Mouse (Mus musculus) stomach, postnatal 0 days (tissue): Measurements from ENCODE around the gene Atp6v1g3. TPM values are rescaled to one million over a fixed set of nuclear protein-coding genes. Genes with fewer than 3 reads are reported as not detected.

Source experiments
- ATAC-seq: fragments of 200-750 bp; cut with Nextera tagmentation; 2 replicates; pipeline ENCODE4 v1.8.0; 2017; ENCODE audit not compliant: low FRiP score, low TSS enrichment
- DNase-seq: peaks from one replicate; pipeline ENCODE4 v3.0.0-alpha.2; 2016; ENCODE audit warnings: low spot score
- H3K27ac ChIP-seq: fragments of 300-500 bp; sonication (generic); replicated peaks from 2 replicates; pipeline ENCODE4 v1.5.1; 2014; ENCODE audit warnings: mild to moderate bottlenecking, control low read depth
- H3K27me3 ChIP-seq: fragments of 300-500 bp; sonication (generic); 2 replicates; pipeline ENCODE4 v1.6.1; 2014; ENCODE audit warnings: low read length; ENCODE audit not compliant: control insufficient read depth, insufficient read depth
- H3K36me3 ChIP-seq: fragments of 300-500 bp; sonication (generic); 2 replicates; pipeline ENCODE4 v1.6.1; 2014; ENCODE audit warnings: low read length, mixed read lengths; ENCODE audit not compliant: control insufficient read depth, insufficient read depth
- H3K4me1 ChIP-seq: fragments of 300-500 bp; sonication (generic); replicated peaks from 2 replicates; pipeline ENCODE4 v1.6.1; 2014; ENCODE audit warnings: antibody characterized with exemption; ENCODE audit not compliant: control insufficient read depth, insufficient read depth
- H3K4me2 ChIP-seq: fragments of 300-500 bp; sonication (generic); replicated peaks from 2 replicates; pipeline ENCODE4 v1.6.1; 2014; ENCODE audit warnings: low read depth, mild to moderate bottlenecking, control low read depth, moderate library complexity
- H3K4me3 ChIP-seq: fragments of 300-500 bp; sonication (generic); 2 replicates; pipeline ENCODE4 v1.5.1; 2014; ENCODE audit warnings: low read depth, low read length, control low read depth
- H3K9ac ChIP-seq: fragments of 300-500 bp; sonication (generic); 2 replicates; pipeline ENCODE4 v1.6.1; 2014; ENCODE audit warnings: mild to moderate bottlenecking, low read length, control low read depth, mixed read lengths
- H3K9me3 ChIP-seq: fragments of 300-500 bp; sonication (generic); 2 replicates; pipeline ENCODE4 v1.6.1; 2016; ENCODE audit warnings: low read length; ENCODE audit not compliant: control insufficient read depth
- CTCF ChIP-seq: IDR thresholded peaks from 2 replicates; pipeline ENCODE4 v1.5.1; 2016; ENCODE audit warnings: antibody characterized with exemption, low read depth, mild to moderate bottlenecking, moderate library complexity
- EP300 ChIP-seq: optimal IDR thresholded peaks from 2 replicates; pipeline ENCODE3; 2016; ENCODE audit warnings: antibody characterized with exemption
- WGBS: fragments of 180-500 bp; shearing (Covaris S2); extraction: QIAGEN DNeasy Blood & Tissue Kit; methylation state at CpG from one replicate; pipeline ENCODE4 v1.1.7; 2014; 5-methylcytosine and 5-hydroxymethylcytosine counted together
- polyA plus RNA-seq: library from polyadenylated mRNA; unstranded; fragments of >200 nt; fragmentation: Nextera tagmentation; extraction: Ambion mirVana; gene quantifications from 2 replicates; pipeline ENCODE4 v1.2.1, GENCODE M21; 2015

Gene Atp6v1g3
- polyA plus RNA-seq, 1 experiment from 2014 or later: not detected

DNA sequence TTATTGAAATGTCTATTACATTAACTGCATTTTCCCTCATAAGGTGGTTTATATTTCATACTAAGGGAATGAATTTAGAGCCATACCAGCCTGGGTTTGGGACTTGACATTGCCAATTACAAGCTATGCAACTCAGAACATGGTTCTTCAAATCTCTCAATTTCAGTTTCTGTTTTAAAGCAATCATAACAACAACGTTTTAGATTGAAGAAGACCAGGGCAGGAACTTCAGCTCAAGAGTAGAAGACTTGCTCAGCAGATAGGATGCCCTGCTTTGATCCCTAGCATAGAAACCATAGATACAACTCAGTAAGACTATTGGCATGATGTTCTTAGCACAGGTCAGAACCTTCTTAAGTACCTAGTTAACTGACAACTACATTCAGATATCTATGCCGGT, 63.9 kb downstream of the Atp6v1g3 start:
- WGBS: 82% methylated on average over 2 of the region's 2 CpGs
- no peaks in the 10 kb centered on the region for H3K27me3 ChIP-seq
- H3K4me2 ChIP-seq: no peak overlapping the region
- H3K4me1 ChIP-seq: no peaks in the 10 kb centered on the region
- H3K36me3 ChIP-seq: no peaks in the 10 kb centered on the region
- ATAC-seq (no peak), DNase-seq (no peak)
- H3K4me3 ChIP-seq: no peak overlapping the region
- H3K9me3 ChIP-seq: no peaks in the 10 kb centered on the region
- H3K27ac ChIP-seq: no peak overlapping the region
- no peak overlapping the region for H3K9ac ChIP-seq
- TF ChIP-seq EP300 (no peak), CTCF (no peak)

Other genes starting within 250 kb of the Atp6v1g3 start
- gene Ptprc, start 98.0 kb upstream of the Atp6v1g3 start, polyA plus RNA-seq: 1.8 and 2.5 TPM in 2 replicates